Mouse (Mus musculus) left cerebral cortex, adult 11 months (tissue): ENCODE measurements around the gene Myh7.
"Not testable (repeated sequence)": the region's sequence is repeated elsewhere in the genome, so short reads cannot be mapped to it uniquely, and the experiment has no call there.

ENCODE experiments used
- DNase-seq: peaks from one replicate; pipeline ENCODE4 v3.0.0; 2022; ENCODE audit warnings: low spot score

Myh7 gene

DNA sequence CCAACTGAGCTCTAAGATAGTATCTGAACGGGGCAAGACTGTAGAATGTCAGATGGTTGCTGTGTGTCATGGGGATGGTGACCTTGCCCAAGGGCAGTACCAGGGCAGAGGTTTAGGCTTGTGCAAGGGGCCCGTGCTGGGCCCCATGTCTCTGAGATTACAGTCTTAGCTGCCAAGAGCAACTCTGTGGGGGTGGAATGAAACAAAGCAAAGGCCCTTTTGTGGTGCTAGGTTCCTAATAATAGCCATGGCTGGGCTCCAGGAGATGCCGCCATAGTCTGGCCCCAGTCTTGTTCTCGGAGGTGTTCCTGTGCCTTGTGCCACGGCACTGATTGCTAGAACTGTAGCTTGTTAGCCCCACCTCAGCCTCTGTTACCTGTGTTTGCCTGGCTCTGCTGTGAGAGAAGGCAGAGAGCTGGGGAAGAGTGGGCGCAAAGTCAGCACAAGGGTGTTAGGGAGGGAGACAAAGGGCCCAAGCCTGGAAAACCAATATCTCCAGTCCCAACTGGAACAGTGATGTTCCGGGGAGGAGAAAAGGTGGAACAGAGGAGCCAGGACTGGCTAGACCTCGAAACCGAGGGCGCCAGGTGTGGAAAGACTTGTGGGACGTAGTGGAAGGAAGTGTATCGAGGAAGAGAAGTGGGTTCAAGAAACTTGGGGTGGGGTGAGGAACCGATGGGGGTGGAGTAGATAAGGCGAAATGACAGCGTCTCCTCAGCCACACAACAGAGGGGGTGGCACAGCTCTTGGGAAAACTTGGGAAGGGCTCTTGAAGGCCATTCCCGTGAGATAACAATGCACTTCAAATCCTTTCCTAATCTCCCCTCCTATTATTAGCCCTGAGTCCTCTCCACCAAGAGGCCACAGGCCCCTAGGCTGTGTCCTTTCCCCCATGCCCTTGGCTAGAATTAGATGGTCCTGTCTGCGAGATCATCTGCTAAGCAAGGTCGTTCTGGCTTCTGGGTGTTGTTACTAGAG, 9.7 kb upstream of the Myh7 start:
- no peak for DNase-seq

DNA sequence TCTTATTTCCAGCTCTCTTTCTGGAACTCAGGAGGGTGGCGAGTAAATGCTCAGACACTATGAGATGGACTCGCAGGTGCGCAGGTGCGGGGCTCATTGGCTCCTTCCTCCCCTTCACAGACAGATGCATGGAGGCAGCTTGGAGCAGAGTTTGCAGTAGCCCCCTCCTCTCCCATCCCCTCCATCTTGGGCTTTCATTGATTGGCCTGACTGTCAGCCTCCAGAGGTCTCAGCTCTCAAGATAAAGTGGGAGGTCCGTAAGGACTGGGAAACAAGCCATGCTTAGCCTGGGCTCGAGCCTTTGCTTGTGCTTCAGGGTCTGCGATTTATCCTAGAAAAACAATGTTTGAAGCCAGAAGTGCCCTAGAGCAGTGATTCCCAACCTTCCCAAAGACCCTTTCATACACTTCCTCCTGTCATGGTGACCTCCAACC, 8.3 kb upstream of the Myh7 start:
- no peak for DNase-seq

DNA sequence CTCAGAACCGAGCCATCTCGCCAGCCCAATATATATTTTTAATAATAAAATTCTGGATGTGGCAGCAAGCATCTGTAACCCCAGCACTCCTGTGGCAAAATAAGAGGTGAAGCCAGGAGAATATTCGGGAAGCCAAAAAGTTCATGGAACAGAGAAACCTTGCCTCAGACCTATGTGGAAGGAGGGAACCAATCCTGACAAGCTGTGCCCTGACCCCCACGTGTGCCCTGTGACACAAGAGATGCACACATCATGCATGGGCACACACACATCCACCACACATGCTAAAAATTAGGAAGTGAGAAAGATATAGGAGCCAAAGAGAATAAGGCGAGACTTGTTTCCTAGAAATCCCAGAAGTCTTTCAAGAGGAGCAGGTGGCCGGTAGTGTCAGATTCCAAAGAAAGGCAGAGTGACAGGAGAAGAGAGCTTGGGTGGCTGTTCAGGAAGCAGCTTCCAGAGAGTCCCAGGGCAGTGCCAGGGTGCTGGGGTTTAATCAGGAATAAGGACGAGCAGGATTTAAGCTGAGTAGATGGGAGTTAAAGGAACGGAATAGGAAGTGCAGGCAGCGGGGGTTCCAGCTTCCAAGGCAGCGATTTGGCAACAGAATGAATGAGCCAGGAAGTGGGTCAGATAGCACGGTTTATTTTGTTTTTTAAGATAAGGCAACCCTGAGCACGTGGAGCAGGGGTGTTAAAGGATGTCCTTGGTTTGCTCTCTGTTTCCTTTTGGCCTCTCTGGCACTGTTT, 7.7 kb upstream of the Myh7 start:
- no peak for DNase-seq

DNA sequence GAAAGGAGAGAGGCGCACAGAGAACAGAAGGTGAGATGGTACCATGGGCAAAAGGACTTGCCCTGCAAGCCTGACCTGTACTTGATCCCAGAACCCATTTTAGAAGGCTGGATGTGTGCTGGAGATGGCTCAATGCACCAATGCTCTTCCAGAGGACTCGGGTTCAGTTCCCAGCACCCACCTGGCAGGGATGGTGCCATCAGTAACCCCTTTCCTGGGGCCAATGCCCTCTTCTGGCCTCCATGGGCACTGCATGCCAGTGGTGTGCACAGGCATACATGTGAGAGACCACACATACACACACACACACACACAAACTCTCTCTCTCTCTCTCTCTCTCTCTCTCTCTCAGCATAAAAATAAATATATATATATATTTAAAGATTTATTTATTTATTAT, 7.0 kb upstream of the Myh7 start:
- DNase-seq = no peak

DNA sequence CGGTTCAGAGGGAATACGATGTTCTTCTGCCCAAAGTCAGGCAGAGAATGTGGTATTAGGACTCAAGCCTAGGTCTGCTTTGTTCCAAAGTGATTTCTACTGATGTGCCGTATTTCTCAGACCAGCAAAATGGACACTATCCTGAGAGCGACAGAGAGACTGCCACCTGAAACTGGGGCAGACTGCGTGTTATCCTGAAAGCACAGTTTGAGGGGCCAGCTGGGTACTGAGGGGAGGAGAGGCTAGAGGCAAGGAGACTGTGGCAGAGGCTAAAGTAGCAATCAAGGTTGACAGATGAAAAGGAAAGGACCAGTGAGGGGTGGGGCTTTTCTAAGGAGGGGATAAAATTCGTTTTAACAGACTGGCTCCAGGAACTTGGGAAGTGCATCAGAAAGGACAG, 6.4 kb upstream of the Myh7 start:
- no peak for DNase-seq

DNA sequence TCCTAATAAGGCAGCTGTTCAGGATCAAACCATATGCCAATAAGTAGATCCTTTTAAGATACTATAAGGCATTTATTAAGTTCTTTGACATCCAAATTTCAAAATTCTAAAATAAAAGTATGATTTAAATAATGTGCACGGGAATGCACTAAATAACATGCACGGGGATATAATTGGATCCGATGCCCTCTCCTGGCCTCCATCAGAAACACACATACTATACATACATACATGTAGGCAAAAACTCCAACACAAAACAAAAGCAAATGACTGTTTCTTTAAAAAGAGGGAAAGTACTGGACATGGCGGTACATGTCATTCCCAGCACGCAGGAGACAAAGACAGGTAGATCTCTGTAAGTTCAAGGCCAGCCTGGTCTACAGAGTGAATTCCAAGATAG, 5.4 kb upstream of the Myh7 start:
- DNase-seq = not testable (repeated sequence)

DNA sequence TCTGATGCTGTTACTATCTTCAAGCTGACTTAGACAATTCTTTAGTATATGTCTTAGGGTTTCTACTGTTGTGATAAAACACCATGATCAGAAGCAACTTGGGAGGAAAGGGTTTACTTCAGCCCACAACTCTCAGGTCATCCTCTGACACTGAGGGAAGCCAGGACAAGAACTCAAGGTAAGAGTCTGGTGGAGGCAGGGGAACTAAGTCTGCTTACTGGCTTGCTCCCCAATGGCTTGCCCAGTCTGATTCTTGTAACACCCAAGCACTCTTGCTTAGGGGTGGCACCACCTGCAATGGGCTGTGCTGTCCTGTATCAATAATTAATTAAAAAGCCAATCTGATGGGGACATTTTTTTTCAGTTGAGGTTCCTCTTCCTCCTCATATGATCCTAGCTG, 4.3 kb upstream of the Myh7 start:
- no peak for DNase-seq

DNA sequence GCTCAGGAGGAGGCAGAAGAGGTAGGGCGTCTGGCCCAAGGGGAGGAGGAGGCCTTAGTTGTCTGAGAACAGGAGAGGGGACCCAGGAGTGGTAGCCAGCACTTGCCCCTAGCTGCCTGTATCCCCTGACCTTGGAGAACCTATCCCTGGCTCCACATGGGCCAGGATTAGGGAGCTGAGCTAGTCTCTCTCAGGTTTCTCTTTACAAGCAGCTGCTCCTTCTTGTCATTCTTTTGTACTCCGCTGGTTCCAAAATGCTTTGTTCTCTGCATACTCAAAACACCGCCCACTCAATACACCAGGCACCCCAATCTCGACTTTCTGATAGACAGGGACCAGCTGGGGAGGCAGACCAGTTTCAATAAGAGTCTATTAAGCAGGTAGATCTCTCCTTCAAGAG, 2.9 kb upstream of the Myh7 start:
- DNase-seq = no peak

DNA sequence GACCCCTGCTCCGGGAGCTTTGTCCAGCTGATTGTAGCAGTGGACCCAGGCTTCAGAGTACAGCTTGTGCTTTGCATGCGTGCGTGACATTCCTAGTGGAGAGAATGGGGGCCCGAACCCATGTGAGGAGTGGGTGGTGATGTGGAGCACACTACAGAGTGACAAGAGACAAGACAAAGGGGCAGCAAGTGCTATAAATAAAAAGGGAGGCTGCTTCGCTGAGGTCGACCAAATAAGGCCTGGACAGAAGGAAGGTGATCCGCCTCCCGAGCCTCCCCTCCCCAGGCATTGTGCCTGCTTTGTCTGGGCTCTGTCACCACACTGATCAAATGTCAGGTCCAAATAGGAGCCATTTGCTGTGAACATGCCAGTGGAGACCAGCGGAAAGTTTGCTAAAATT, 2.4 kb upstream of the Myh7 start:
- DNase-seq = no peak

DNA sequence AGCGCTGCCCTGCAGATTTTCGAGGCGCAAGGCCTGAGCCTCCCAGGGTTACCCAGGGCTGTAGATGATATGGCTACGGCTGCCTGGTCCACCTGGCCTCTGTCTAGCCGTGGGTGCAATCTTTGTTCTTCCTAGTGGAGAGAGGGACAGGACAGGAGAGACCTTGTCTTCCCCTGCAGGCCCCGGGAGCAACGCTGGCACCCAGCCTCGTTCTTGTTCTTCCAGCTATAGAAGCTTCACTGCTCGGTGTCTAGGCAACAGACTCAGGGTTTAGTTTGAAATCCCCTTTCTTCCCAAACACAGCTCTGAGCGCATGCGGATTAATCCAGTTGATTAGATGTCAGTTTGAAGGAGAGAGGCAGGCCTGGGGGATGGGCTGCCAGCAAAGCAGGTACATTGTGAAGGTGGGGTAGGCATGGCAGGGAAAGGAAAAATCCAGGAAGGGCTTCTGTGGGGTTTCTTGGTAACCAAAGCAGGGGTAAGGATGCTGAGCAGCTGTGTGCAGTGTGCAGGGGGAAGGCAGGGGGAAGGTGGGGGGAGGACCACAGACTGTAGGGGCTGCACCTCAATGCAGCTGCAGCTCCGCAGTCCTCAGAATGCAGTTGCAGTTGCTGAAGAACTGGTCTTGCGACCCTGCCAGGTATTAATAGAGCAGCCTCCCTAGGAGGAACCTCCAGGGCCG, 1.2 kb upstream of the Myh7 start:
- DNase-seq = no peak

DNA sequence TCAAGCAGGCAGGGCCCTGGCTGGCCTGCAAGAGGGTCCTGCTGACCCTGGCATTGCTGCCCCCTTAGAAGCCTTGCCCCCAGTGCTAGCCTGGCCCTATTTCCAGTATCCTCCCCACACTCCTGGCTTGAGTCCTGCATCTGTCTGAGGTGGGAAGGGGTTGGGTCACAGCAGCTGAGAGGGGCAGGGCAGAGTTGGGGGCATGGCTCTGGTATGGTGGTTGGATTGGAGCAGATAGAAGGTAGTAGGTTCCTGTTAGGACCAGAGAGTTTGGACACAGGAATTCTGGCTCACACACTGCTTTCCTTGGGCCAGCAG, 402 bp upstream of the Myh7 start:
- no peak for DNase-seq

DNA sequence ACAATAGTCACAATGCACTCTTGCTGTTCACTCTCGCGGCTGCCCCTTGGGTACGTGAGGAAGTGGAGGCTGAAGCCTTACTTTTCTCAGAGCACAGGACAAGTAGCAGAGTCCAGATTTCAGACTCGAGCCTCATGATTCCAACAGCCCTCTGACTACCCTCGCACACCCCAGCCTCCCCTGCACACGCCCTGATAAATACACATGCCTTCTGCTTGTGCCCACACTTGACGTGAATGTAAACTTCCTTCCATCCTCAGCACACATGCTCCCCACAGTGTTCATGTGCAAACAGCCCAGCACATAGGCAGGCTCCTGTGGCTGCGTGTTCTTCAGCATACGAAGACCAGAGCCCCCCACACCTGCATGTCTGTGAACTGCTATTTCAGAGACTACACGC, 790 bp downstream of the Myh7 start:
- DNase-seq = no peak

DNA sequence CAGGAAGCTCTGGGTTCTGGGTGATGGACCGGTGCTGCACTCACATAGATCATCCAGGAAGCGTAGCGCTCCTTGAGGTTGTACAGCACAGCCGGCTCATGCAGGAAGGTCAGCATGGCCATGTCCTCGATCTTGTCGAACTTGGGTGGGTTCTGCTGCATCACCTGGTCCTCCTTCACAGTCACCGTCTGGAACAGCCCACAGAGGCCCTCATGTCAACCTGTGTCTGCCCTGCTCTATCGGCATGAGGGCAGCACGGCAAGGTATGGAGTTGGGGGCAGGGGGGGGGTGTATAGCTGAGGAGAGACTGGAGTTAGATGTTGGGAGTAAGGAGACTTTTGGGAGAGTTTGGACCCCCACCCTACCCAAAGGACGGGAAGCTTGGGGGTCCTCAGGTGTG, 2.2 kb downstream of the Myh7 start:
- DNase-seq = no peak

DNA sequence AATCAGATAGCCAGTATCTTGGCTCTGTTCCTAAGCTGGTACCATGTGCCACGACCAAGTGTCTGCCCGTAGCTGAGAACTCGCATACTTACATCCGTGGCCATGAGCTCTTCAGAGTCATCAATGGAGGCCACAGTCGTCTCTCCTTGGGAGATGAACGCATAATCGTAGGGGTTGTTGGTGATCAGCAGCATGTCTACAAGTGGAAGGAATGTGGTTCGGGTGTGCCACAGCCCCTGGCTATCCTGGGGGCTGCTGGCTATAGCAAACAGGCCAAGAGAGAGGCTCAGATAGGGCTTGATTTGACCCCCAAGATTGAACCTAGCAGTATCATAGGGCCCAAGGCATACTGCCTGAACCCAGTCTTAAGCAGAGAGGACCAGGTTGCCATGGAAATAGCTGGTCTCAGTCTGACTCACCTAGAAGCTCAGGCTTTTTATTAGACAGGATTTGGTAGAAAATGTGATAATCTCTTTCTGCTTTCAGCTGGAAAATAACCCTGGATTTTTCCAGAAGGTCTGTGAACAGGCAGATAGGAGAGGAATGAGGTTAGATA, 4.5 kb downstream of the Myh7 start:
- DNase-seq = no peak

DNA sequence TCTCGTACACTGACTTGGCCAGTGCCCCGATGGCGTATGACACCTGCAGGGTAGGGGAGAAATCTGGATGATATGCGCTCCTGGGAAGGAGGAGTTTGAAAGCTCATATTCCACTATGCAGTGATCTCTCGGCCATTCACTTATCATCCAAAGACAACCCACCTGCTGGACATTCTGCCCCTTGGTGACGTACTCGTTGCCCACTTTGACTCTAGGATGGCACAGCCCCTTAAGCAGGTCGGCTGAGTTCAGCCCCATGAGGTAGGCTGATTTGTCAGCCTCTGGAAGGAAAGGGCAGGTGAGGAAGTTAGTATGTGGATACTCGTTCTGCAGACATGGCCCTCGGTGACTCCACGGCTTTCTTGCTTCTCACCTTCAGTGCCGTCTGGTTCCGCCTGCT, 5.5 kb downstream of the Myh7 start:
- no peak for DNase-seq

DNA sequence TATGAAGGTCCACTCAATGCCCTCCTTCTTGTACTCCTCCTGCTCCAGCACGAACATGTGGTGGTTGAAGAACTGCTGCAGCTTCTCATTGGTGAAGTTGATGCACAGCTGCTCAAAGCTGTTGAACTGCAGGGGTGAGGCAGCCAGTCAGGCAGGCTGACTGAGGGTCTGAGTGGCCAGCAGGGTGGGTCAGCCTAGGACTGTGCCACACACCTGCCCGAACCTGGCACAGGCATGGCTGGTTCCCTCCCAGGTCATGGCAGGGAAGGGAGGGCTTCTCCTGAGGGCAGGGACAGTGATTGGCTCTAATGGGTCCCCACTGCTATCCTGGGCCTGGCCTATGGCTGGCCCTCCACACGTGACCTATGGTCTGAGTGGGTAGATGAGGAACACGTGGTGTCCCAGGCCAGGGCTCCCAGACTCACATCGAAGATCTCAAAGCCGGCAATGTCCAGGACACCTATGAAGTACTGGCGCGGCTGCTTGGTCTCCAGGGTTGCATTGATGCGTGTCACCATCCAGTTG, 6.0 kb downstream of the Myh7 start:
- not testable (repeated sequence) for DNase-seq

DNA sequence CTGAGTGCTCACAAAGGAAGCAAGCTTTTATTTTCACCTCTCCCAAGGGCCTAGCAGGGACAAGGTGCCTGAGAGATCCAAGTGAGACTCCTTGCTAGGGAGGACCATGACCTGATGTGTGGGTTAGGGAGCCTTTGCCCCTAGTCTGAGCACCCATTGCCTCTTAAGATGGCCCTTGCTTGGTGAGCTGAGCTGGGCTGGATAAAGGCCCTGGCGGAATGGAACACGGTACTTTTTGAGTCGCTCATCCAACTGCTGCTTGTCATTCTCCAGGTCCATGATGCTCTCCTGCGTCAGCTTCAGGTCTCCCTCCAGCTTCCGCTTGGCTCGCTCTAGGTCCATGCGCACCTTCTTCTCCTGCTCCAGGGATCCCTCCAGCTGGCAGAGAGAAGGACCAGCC, 12.5 kb downstream of the Myh7 start:
- DNase-seq = no peak

DNA sequence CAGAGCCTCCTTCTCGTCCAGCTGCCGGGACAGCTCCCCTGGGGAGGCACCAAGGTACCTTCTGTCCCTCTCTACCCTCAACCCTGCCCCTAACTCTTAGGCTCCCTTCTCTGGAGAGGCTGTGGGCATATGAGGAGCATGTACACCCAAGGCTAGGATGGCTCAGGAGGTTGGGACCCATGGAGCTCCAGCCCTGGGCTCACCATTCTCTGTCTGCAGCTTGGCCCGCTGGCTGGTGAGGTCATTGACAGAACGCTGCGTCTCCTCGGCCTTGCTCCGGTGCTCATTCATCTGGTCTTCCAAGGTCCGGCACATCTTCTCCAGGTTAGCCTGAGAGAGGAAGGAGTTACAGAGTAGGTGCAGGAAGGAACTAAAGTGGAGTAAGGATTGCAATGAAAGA, 15.8 kb downstream of the Myh7 start:
- no peak for DNase-seq

DNA sequence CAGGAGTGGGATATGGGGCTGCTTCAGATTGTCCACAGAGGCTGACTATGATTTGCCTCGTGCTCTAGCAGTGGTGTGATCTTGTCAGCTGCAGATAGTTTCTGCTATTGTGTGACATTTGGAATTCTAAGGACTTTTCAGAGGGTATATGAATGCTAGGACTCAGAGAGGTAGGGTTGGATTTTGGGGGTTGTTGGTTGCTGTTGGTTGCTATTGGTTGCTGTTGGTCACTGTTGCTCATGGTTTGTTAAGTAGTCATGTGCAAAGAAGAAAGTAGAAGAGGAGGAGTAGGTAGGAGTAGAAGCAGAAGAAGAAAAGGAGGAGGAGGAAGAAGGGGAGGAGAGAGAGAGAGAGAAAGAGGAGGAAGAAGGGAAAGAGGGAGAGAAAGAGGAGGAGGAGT, 17.8 kb downstream of the Myh7 start, which contains the start of gene Gm17428:
Gene Gm17428 (plus strand): TSS at position 301 of the 400 bp plus-strand sequence.
- no peak for DNase-seq

DNA sequence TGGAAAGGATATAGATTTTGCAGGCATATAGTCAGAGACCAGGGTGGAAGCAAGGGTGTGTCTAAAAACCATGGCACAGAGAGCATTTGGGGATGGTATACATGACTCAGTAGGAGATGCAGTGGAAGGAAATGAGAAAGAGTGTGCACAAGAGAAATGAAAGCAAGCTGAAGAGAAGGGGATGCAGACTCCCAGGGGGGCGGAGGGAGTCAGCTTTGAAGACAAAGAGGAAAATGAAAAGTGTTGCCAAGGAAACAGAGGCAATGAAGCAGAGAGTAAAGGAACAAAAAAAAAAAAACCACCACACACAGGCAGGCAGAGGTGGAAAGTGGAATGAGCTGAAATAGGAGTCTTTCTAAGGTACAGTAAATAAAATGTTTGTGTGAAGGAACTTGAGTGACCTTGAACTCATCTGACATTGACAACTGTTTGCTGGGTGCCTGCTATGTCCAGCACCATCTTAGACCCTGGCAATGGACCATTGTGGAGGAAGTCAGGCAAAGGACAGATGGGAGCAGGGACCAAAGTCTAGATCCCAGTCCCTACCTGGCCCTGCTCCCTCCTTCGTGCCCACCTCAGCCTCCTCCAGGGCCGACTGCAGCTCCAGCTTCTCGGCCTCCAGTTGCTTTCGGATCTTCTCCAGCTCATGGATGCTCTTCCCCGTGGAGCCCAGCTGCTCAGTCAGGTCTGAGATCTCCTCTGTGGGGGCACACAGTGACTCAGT, 20.2 kb downstream of the Myh7 start:
- no peak for DNase-seq

DNA sequence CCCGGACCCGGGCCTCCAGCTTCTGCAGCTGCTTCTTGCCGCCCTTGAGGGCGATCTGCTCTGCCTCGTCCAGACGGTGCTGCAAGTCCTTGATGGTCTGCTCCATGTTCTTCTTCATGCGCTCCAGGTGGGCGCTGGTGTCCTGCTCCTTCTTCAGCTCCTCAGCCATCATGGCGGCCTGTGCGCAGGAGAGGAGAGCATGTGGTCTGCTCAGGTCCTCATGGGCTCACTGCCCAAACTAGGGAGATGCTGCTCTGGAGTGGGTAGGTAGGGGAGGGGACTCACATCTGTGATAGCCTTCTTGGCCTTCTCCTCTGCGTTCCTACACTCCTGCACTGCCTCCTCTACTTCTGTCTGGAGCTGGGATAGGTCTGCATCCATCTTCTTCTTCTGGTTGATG, 21.6 kb downstream of the Myh7 start:
- DNase-seq = not testable (repeated sequence)

DNA sequence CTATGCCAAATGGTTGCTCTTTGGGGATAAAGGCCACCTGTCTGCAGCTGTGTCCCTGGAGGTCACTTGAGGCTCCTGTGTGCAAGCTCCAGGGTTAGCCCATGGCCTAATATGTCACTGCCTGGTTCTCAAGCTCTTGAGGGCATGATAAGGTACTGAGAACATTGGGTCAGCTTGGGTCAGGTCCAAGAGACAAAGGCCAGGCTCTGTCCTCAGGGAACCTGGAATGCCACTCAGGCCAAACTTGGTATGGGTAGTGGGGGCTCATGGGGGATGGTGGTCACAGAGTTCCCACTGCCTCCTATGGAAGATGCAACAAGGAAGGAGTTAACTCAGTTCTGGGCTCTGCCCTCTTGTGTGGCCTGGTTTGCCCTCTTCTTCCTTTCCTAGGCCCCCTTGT, 26.1 kb downstream of the Myh7 start:
- no peak for DNase-seq
